Comparison of ENCODE assay signal across 8 mouse cellular contexts in the genomic region with DNA sequence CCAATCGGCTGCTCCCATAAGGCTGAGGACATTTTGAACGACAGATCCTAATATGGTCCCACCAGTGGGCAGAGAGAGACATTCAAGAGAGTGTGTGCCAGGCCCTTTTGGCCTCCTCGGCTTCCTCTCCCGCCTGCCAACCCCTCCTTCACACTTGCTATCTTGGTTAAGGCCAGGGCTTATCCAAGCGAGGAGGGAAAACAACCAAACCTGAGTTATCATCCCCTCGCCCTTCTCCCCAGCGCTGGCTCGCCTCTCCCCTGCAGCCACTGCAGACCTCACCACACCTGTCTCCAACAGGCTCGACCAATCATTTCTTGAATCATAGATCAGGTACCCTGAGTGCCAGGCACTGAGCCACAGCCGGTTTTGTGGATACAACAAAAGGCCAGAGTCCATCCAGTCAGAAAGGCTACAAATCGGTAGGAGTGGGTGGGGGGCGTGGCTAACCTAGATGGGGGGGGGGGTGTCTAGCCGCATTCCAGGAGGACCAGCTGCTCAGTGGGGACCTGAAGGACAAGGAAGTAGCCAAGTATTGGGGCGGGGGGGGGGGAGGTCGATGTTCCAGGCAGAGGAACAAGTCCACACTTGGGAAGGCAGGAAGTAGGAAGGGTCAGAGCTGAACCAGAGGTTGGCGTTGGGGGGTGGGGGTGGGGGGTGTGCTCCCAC. TPM values are rescaled to one million over a fixed set of nuclear protein-coding genes. Genes with fewer than 3 reads are reported as not detected.
DNase-seq lines count a peak whose midpoint lies in the region; ATAC-seq lines count a peak whose summit lies in the region.

No protein-coding gene starts in this region.

- no peaks in the 10 kb centered on the region for H3K9me3 ChIP-seq in hindbrain, embryonic 10.5 days
- H3K9me3 ChIP-seq in hindbrain, embryonic 12.5 days (replicated peaks) = no peaks in the 10 kb centered on the region
- no peaks in the 10 kb centered on the region for H3K9me3 ChIP-seq in lung, embryonic 16.5 days (ENCODE audit: control insufficient read depth, low read length)

- peaks cover 3% of the 10 kb centered on the region; the same call in 1 of the 2 replicates for H3K27me3 ChIP-seq in hindbrain, embryonic 10.5 days (ENCODE audit: insufficient read depth, poor library complexity, severe bottlenecking)
- H3K27me3 ChIP-seq in hindbrain, embryonic 12.5 days = no peaks in the 10 kb centered on the region
- H3K27me3 ChIP-seq in lung, embryonic 16.5 days (ENCODE audit: control insufficient read depth, insufficient read depth, low read depth, low read length) = no peaks in the 10 kb centered on the region

- peak overlapping the region; percentile 6; the same call in 1 of the 2 replicates for H3K4me3 ChIP-seq in hindbrain, embryonic 10.5 days
- H3K4me3 ChIP-seq in hindbrain, embryonic 12.5 days = no peak overlapping the region
- peak overlapping the region; percentile 18 for H3K4me3 ChIP-seq in lung, embryonic 16.5 days (ENCODE audit: low read length)

- 28% methylated on average over 16 of the region's 16 CpGs for WGBS in hindbrain, embryonic 10.5 days
- WGBS in hindbrain, embryonic 12.5 days = 28% methylated on average over 14 of the region's 16 CpGs
- 20% methylated on average over 15 of the region's 16 CpGs for WGBS in lung, embryonic 16.5 days

- H3K36me3 ChIP-seq in hindbrain, embryonic 10.5 days = no peaks in the 10 kb centered on the region
- no peaks in the 10 kb centered on the region for H3K36me3 ChIP-seq in hindbrain, embryonic 12.5 days
- H3K36me3 ChIP-seq in lung, embryonic 16.5 days (ENCODE audit: control insufficient read depth, insufficient read depth, low read length) = no peaks in the 10 kb centered on the region

- H3K27ac ChIP-seq in hindbrain, embryonic 10.5 days = peak overlapping the region; percentile 72
- H3K27ac ChIP-seq in hindbrain, embryonic 12.5 days = no peak overlapping the region
- peak overlapping the region; percentile 95 for H3K27ac ChIP-seq in lung, embryonic 16.5 days (ENCODE audit: low read length)

- H3K4me1 ChIP-seq in hindbrain, embryonic 10.5 days (replicated peaks) = peaks cover 26% of the 10 kb centered on the region
- peaks cover 19% of the 10 kb centered on the region for H3K4me1 ChIP-seq in hindbrain, embryonic 12.5 days
- peaks cover 32% of the 10 kb centered on the region for H3K4me1 ChIP-seq in lung, embryonic 16.5 days (replicated peaks; ENCODE audit: control insufficient read depth, insufficient read depth, low read length)

- H3K4me2 ChIP-seq in hindbrain, embryonic 12.5 days (replicated peaks) = no peak overlapping the region
- H3K4me2 ChIP-seq in lung, embryonic 16.5 days (ENCODE audit: low read depth, low read length) = peak overlapping the region; percentile 42

- DNase-seq in hindbrain, embryonic 10.5 days (ENCODE audit: low spot score) = no peak
- peak; percentile 70 to 72 for DNase-seq in cerebellum, postnatal 14 days
- DNase-seq in kidney, adult 9 months = peak; percentile 87
- no peak for DNase-seq in spleen, postnatal 4 days (ENCODE audit: low spot score in 2 of 2)
- no peak for DNase-seq in ovary, adult 18-20 months (ENCODE audit: low spot score)
- no peak for DNase-seq in left cerebral cortex, adult 8-10 months (ENCODE audit: low spot score in 2 of 2)

- no peak for ATAC-seq in hindbrain, embryonic 12.5 days (ENCODE audit: low FRiP score)
- peak; percentile 83; the same call in 1 of the 2 replicates for ATAC-seq in lung, embryonic 16.5 days (ENCODE audit: low read depth)

- no peak overlapping the region for H3K9ac ChIP-seq in hindbrain, embryonic 12.5 days
- H3K9ac ChIP-seq in lung, embryonic 16.5 days (ENCODE audit: low read length) = peak overlapping the region; percentile 55

RNA-seq across cellular contexts. Expression of a gene that starts 26.6 kb away (rescaled TPM):
- 42.1 and 67.1 TPM in 2 replicates for polyA plus RNA-seq in hindbrain, embryonic 10.5 days (2016; fragmentation: Nextera tagmentation; extraction: Ambion mirVana)
- polyA plus RNA-seq in hindbrain, embryonic 12.5 days (2016; fragmentation: Nextera tagmentation; extraction: Ambion mirVana) = 49.0 and 49.1 TPM in 2 replicates
- polyA plus RNA-seq in lung, embryonic 16.5 days (2015; fragmentation: Nextera tagmentation; extraction: Ambion mirVana) = 140 and 144 TPM in 2 replicates
- 10 to 100 TPM; 27.4 to 42.1 (median 38.9) TPM for total RNA-seq in left cerebral cortex, adult 8-10 months (2022)

Comparison
In these comparisons a context has a peak if more than half of its experiments do, and no peak if none do; other contexts are left out.
1. DNase-seq: peak in cerebellum, postnatal 14 days (2 of 2) and kidney, adult 9 months (single experiment); none in hindbrain, embryonic 10.5 days (single experiment), spleen, postnatal 4 days (0 of 2), ovary, adult 18-20 months (single experiment) and left cerebral cortex, adult 8-10 months (0 of 2).